Mouse (Mus musculus): ENCODE measurements around the gene Hoxa3. TPM values are rescaled to one million over a fixed set of nuclear protein-coding genes. Genes with fewer than 3 reads are reported as not detected.

Gene Hoxa3
- polyA plus RNA-seq, 1 experiment from 2014 or later, result 11.8 TPM

DNA sequence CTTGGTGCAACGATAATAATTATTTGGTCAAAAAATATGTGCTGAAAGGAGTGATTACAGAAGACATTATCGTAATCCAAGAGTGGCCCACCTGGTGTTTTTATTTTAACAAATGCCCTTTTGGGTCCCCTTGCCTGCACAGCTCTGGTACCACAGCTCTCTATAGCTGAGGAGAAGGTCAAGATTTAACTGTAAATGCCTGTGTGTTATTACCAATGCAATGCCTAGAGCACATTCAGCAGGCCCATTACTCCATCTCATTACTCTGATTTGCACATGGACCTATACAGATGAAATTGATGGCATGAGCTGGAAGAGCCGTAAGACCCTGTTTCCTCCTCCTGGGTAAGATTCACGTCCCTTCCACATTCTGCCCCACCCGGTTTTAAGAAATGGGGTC is 74.0 kb downstream of the Hoxa3 start:
- no peak for ATAC-seq (replicated peaks; ENCODE audit: low FRiP score)
- no peak overlapping the region for H3K27ac ChIP-seq
- no peaks in the 10 kb centered on the region for H3K9me3 ChIP-seq (replicated peaks)
- H3K4me1 ChIP-seq, result no peaks in the 10 kb centered on the region
- WGBS, result 84% methylated on average over 5 of the region's 5 CpGs
- H3K4me2 ChIP-seq, result no peak overlapping the region
- no peak overlapping the region for H3K9ac ChIP-seq
- H3K27me3 ChIP-seq, result no peaks in the 10 kb centered on the region
- no peaks in the 10 kb centered on the region for H3K36me3 ChIP-seq
- H3K4me3 ChIP-seq (replicated peaks), result no peak overlapping the region

DNA sequence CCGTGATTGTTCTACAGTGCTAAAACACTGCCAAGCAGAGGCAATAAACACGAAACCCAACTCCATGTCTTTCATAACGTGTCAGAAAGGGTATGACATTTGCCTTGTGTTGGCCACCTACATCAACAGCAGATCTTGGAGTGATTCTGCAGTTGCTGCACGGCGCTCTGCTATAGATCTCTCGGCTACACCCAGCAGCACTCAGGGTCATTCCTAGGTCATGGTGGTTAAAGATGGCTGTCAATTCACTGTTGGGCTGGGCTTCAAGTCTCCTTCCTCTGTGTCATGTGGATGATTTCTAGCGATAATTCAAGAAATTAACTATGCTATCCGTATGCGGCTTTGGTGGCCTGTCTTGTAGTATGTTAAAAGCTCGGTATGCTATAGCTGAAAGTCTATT is 74.6 kb downstream of the Hoxa3 start:
- H3K4me3 ChIP-seq (replicated peaks), result no peak overlapping the region
- H3K27me3 ChIP-seq, result no peaks in the 10 kb centered on the region
- H3K9me3 ChIP-seq (replicated peaks), result no peaks in the 10 kb centered on the region
- H3K4me1 ChIP-seq, result no peaks in the 10 kb centered on the region
- H3K9ac ChIP-seq, result no peak overlapping the region
- H3K4me2 ChIP-seq, result no peak overlapping the region
- H3K27ac ChIP-seq, result no peak overlapping the region
- no peak for ATAC-seq (replicated peaks; ENCODE audit: low FRiP score)
- WGBS, result 53% methylated on average over 10 of the region's 10 CpGs
- H3K36me3 ChIP-seq, result no peaks in the 10 kb centered on the region

DNA sequence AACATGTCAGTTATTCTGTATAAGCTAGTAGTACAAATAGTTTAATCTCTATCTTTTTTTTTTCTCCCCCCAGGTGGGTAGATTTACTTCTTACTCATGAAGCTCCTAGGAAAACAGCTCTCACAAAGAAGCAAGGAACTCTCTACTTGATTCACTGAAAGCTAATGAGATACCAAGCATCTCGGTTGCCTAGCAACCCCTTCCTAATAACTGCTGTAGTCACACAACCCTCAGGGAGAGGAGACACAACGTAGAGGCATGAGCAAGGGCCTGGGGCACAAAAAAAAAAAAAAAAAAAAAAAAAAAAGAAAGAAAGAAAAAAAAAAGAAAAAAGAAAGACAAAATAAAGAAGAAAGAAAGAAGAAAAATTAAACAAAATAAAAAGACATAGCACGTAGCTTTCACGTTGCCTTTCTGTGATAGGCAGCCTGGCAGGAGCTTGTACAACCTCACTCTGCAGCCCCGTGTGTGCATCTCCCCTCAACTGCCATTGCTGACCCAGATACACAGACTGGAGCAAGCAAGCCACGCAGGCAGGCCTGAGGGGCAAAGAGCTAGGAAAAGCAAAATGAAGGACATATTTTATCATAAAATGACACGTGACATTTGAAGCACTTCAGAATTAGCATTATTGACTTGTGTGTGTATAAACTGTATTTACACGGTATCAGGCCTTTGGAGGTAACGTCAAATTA is 75.1 kb downstream of the Hoxa3 start:
- no peaks in the 10 kb centered on the region for H3K9me3 ChIP-seq (replicated peaks)
- no peak overlapping the region for H3K4me2 ChIP-seq
- no peak overlapping the region for H3K9ac ChIP-seq
- H3K4me1 ChIP-seq, result no peaks in the 10 kb centered on the region
- H3K4me3 ChIP-seq (replicated peaks), result no peak overlapping the region
- 62% methylated on average over 9 of the region's 9 CpGs for WGBS
- ATAC-seq (replicated peaks; ENCODE audit: low FRiP score), result no peak
- no peaks in the 10 kb centered on the region for H3K27me3 ChIP-seq
- H3K36me3 ChIP-seq, result no peaks in the 10 kb centered on the region
- H3K27ac ChIP-seq, result no peak overlapping the region

DNA sequence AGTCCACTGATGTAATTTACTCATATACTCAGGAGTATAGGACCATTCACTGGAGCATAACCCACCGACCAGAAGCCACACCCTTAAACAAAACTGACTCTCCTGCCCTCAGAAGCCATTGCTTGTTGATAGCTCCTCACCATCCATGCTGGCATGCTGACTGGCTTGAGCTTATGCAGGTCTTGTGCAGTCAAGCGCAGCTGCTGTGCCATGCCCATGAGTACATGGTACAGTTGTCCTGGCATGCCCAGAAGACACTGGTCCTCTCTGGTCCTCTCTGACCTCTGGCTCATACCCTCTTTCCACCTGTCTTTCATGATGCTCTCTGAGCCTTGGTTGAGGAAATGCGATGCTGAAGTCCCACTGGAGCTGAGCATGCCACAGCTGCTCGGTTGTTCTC is 89.5 kb downstream of the Hoxa3 start:
- no peak for ATAC-seq (replicated peaks; ENCODE audit: low FRiP score)
- H3K27ac ChIP-seq, result no peak overlapping the region
- 66% methylated on average over 4 of the region's 4 CpGs for WGBS
- no peak overlapping the region for H3K4me3 ChIP-seq (replicated peaks)
- H3K36me3 ChIP-seq, result no peaks in the 10 kb centered on the region
- H3K27me3 ChIP-seq, result no peaks in the 10 kb centered on the region
- H3K9ac ChIP-seq, result no peak overlapping the region
- H3K9me3 ChIP-seq (replicated peaks), result 0 out of 2 replicates have a peak, but pooled peaks cover 6% of the 10 kb centered on the region
- no peak overlapping the region for H3K4me2 ChIP-seq
- H3K4me1 ChIP-seq, result peaks cover 16% of the 10 kb centered on the region

DNA sequence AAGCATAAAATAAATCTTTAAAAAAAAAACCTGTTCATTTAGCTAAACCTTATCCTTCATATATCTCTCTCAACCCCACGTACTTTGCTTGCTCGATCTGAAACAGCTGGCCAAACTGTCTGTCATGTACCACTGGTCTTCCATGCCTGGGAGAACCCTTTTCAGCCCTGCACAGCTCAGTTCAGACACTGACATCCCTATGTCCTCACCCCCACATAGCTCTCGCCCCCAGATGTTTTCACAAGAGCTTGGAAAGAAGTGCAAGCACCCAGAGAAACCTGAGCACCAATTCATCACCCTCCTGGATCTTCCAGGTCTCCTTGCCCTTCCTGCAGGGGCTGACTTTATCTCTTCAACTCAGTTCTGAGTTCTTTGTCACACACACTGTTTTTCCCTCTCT is 92.0 kb downstream of the Hoxa3 start:
- Histone ChIP-seq H3K4me1 (peaks cover 30% of the 10 kb centered on the region), H3K27ac (no peak overlapping the region), H3K4me2 (no peak overlapping the region), H3K36me3 (no peaks in the 10 kb centered on the region), H3K9me3 (replicated peaks) (no peaks in the 10 kb centered on the region), H3K27me3 (no peaks in the 10 kb centered on the region), H3K9ac (no peak overlapping the region), H3K4me3 (replicated peaks) (no peak overlapping the region)
- WGBS, result 23% methylated on average over 3 of the region's 3 CpGs
- ATAC-seq (replicated peaks; ENCODE audit: low FRiP score), result peak; percentile 74; the same call in 1 of the 2 replicates

MicroRNAs encoded within 50 kb of the gene (microRNA counts, 519-probe panel; counts per million panel counts)
- microRNA mmu-miR-196b, result 3,761 counts per million, percentile 93 among the panel's probes with 10 or more counts

Small RNA genes lying within 50 kb of the gene (microRNA-seq; reads per million reads assigned to microRNA genes)
- gene Mir196b, result 28,719 reads per million, percentile 98 among the genes with 10 or more reads in this experiment

Other genes starting within 250 kb of the Hoxa3 start
- 34.5 and 35.0 TPM in 2 replicates for gene Skap2, start 200.8 kb downstream of the Hoxa3 start, polyA plus RNA-seq (2015; fragmentation: Nextera tagmentation; extraction: Ambion mirVana)
- gene Hoxa1, start 55.0 kb downstream of the Hoxa3 start, polyA plus RNA-seq (2015; fragmentation: Nextera tagmentation; extraction: Ambion mirVana), result 0.64 and 0.81 TPM in 2 replicates
- gene Hoxa2, start 48.5 kb downstream of the Hoxa3 start, polyA plus RNA-seq (2015; fragmentation: Nextera tagmentation; extraction: Ambion mirVana), result 2.2 and 3.6 TPM in 2 replicates
- gene 5730596B20Rik, start 35.8 kb downstream of the Hoxa3 start, polyA plus RNA-seq (2015; fragmentation: Nextera tagmentation; extraction: Ambion mirVana), result 2.1 and 2.4 TPM in 2 replicates
- 1.5 and 1.8 TPM in 2 replicates for gene Hoxa4, start 21.6 kb downstream of the Hoxa3 start, polyA plus RNA-seq (2015; fragmentation: Nextera tagmentation; extraction: Ambion mirVana)
- 11.0 and 11.5 TPM in 2 replicates for gene Hoxa5, start 8.7 kb downstream of the Hoxa3 start, polyA plus RNA-seq (2015; fragmentation: Nextera tagmentation; extraction: Ambion mirVana)
- 4.2 and 4.3 TPM in 2 replicates for gene Hoxa6, start 4.6 kb downstream of the Hoxa3 start, polyA plus RNA-seq (2015; fragmentation: Nextera tagmentation; extraction: Ambion mirVana)
- 0.92 TPM in 1 of 2 replicates, not detected in the other for gene Gm28308, start within 50 bp of the Hoxa3 start, polyA plus RNA-seq (2015; fragmentation: Nextera tagmentation; extraction: Ambion mirVana)
- 26.7 and 27.2 TPM in 2 replicates for gene Hoxa7, start 8.5 kb upstream of the Hoxa3 start, polyA plus RNA-seq (2015; fragmentation: Nextera tagmentation; extraction: Ambion mirVana)
- 53.4 and 65.1 TPM in 2 replicates for gene Hoxa9, start 17.8 kb upstream of the Hoxa3 start, polyA plus RNA-seq (2015; fragmentation: Nextera tagmentation; extraction: Ambion mirVana)
- 157 and 172 TPM in 2 replicates for gene Hoxa10, start 27.5 kb upstream of the Hoxa3 start, polyA plus RNA-seq (2015; fragmentation: Nextera tagmentation; extraction: Ambion mirVana)
- gene Hoxa11, start 32.5 kb upstream of the Hoxa3 start, polyA plus RNA-seq (2015; fragmentation: Nextera tagmentation; extraction: Ambion mirVana), result 34.3 and 34.8 TPM in 2 replicates
- 0.13 and 0.43 TPM in 2 replicates for gene Hoxa13, start 47.5 kb upstream of the Hoxa3 start, polyA plus RNA-seq (2015; fragmentation: Nextera tagmentation; extraction: Ambion mirVana)
- 0.14 TPM in 1 of 2 replicates, not detected in the other for gene Evx1, start 100.2 kb upstream of the Hoxa3 start, polyA plus RNA-seq (2015; fragmentation: Nextera tagmentation; extraction: Ambion mirVana)

Data from kidney, embryonic 15.5 days (tissue).